Mouse (Mus musculus): ENCODE measurements around the gene Pdpk1. TPM values are rescaled to one million over a fixed set of nuclear protein-coding genes. Genes with fewer than 3 reads are reported as not detected.
A peak's percentile ranks its signal among the peaks of the same experiment; 100 is the strongest.

Gene Pdpk1
- total and polyA plus RNA-seq, 3 experiments: 18.3 to 26.9 (median 19.0) TPM

DNA sequence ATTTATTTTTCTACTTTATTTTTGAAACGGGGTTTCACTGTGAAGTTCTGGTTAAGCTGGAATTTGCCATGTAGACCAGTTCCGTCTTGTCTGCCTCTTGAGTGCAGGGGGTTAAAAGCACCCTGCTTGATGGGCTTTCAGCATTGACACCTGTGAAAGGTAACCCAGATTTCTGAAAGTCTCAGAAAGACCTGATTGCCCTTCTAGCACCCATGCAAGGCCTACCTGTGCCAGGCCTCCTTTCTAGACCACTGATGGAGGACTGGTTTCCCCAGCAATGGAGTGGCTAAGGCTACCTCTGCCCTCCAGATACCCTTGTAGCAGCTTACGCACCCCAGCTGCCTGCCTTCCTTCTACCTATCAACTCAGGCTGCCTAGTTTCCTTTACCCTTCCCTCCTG is 19.4 kb upstream of the Pdpk1 start:
- H3K9me3 ChIP-seq (replicated peaks; ENCODE audit: insufficient read depth, low read length): no peaks in the 10 kb centered on the region
- peak; percentile 48 for DNase-seq (ENCODE audit: low read depth, low spot score)
- H3K27ac ChIP-seq (ENCODE audit: control insufficient read depth, low read depth, low read length): peak overlapping the region; percentile 97
- peaks cover 34% of the 10 kb centered on the region for H3K79me2 ChIP-seq (ENCODE audit: control insufficient read depth, insufficient read depth, low read length, poor library complexity)
- H3K27me3 ChIP-seq (ENCODE audit: control insufficient read depth in 1 of 2, insufficient read depth in 2 of 2, low read length in 2 of 2): no peaks in the 10 kb centered on the region
- H3K9ac ChIP-seq (ENCODE audit: control insufficient read depth, low read depth, low read length, poor library complexity, severe bottlenecking): peak overlapping the region; percentile 96
- peak overlapping the region; percentile 81 to 88 for H3K4me3 ChIP-seq (ENCODE audit: control insufficient read depth in 1 of 2, insufficient read depth in 1 of 2, low read depth in 2 of 2, low read length in 2 of 2)
- peaks cover 4 to 28% of the 10 kb centered on the region in 2 experiments for H3K36me3 ChIP-seq (ENCODE audit: control insufficient read depth in 1 of 2, insufficient read depth in 2 of 2, low read length in 2 of 2)
- TF ChIP-seq ELF1 (IDR thresholded peaks at IDR 0.05; ENCODE audit: low read depth, low read length) (no peak), MXI1 (IDR thresholded peaks at IDR 0.05; ENCODE audit: low read depth, low read length) (peak; percentile 10; the same call in 1 of the 2 replicates), ZMIZ1 (IDR thresholded peaks at IDR 0.05; ENCODE audit: low read depth, low read length) (no peak; the same call in 1 of the 2 replicates), GATA1 (IDR thresholded peaks at IDR 0.05; ENCODE audit: low read depth, low read length) (no peak), UBTF (IDR thresholded peaks at IDR 0.05; ENCODE audit: borderline replicate concordance, insufficient read depth, low read depth, low read length) (no peak), TBP (IDR thresholded peaks at IDR 0.05; ENCODE audit: low read depth, low read length) (no peak), ZKSCAN1 (IDR thresholded peaks at IDR 0.05; ENCODE audit: low read depth, low read length) (no peak)
- peaks cover 11 to 33% of the 10 kb centered on the region in 2 experiments for H3K4me1 ChIP-seq (ENCODE audit: control insufficient read depth in 1 of 2, insufficient read depth in 2 of 2, low read length in 2 of 2)

DNA sequence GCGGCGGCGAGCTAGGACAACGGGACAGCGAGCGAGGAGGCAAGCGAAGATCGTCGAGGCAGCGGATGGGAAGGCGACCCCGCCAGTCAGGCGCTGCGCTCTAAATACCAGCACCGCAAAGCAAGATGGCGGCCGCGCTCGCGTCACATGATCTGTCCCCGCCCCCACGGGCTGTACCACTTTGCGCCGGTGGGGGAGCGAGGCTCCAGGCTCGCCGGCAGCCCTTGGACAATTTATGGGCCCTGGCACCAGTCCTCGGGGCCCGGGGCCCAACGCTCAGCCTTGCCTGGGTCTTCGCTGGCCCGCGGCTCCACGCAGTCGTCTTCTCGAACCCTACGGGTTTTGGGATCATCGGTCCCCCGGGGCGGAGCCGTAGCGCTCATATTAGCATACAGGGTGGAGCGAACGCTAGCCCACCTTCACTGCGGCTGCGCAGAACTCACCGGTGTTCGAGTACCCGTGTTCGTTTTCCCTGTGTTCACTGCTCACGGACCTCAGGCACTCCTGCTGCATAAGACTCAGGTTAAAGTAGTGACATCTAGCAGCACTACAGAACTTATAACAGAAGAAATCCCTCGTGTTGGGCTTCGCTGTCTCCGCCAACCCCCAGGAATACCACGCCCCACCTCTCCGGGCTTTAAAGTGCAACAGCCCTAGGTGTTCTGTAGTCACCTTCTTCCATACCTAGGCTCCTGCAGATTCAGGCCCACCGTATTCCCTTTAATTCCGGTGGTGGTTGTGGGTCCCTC is 18.8 kb upstream of the Pdpk1 start, which contains the start of gene Atp6v0c:
Atp6v0c (minus strand) TSS at position 386 of the 749 bp plus-strand sequence.
- no peaks in the 10 kb centered on the region for H3K9me3 ChIP-seq (replicated peaks; ENCODE audit: insufficient read depth, low read length)
- TF ChIP-seq ZNF384 (IDR thresholded peaks at IDR 0.05; ENCODE audit: low read depth, low read length) (no peak), TCF12 (IDR thresholded peaks at IDR 0.05; ENCODE audit: low read depth, low read length) (peak; percentile 33), ELF1 (IDR thresholded peaks at IDR 0.05; ENCODE audit: low read depth, low read length) (no peak), CHD1 (IDR thresholded peaks at IDR 0.05; ENCODE audit: low read depth, low read length) (peak; percentile 99), USF1 (IDR thresholded peaks at IDR 0.05; ENCODE audit: low read depth, low read length) (peak; percentile 94), NRF1 (IDR thresholded peaks at IDR 0.05; ENCODE audit: insufficient read depth, low read depth, low read length, poor library complexity, severe bottlenecking) (peak; percentile 85), TAL1 (IDR thresholded peaks at IDR 0.05; ENCODE audit: low read length) (no peak), E2F4 (IDR thresholded peaks at IDR 0.05; ENCODE audit: borderline replicate concordance, low read depth, low read length) (no peak), ETS1 (IDR thresholded peaks at IDR 0.05; ENCODE audit: low read depth, low read length) (no peak), TBP (IDR thresholded peaks at IDR 0.05; ENCODE audit: low read depth, low read length) (peak; percentile 52; the same call in 1 of the 2 replicates), USF2 (IDR thresholded peaks at IDR 0.05; ENCODE audit: borderline replicate concordance in 1 of 2, insufficient read depth in 1 of 2, low read depth in 1 of 2, low read length in 2 of 2) (peak; percentile 26 to 69; a peak in 2 of 4 replicates), SMC3 (IDR thresholded peaks at IDR 0.05; ENCODE audit: low read depth, low read length) (no peak), KAT2A (conservative IDR thresholded peaks at IDR 0.05; ENCODE audit: low read depth, low read length) (no peak), NELFE (IDR thresholded peaks at IDR 0.05; ENCODE audit: low read depth, low read length) (peak; percentile 74), MXI1 (IDR thresholded peaks at IDR 0.05; ENCODE audit: low read depth, low read length) (no peak), GATA1 (IDR thresholded peaks at IDR 0.05; ENCODE audit: low read depth, low read length) (no peak), ZKSCAN1 (IDR thresholded peaks at IDR 0.05; ENCODE audit: low read depth, low read length) (no peak), MAX (IDR thresholded peaks at IDR 0.05; ENCODE audit: low read length) (0 out of 2 replicates have a peak, but pooled peaks have one; percentile 34), EP300 (IDR thresholded peaks at IDR 0.05; ENCODE audit: low read depth in 1 of 2, low read length in 2 of 2) (no peak), POLR2A (IDR thresholded peaks at IDR 0.05; ENCODE audit: control insufficient read depth in 1 of 2, insufficient read depth in 1 of 2, low read depth in 1 of 2, low read length in 2 of 2, poor library complexity in 1 of 2) (peak; percentile 19 to 81; a peak in 3 of 4 replicates), UBTF (IDR thresholded peaks at IDR 0.05; ENCODE audit: borderline replicate concordance, insufficient read depth, low read depth, low read length) (no peak), GABPA (IDR thresholded peaks at IDR 0.05; ENCODE audit: low read depth, low read length) (no peak), ZMIZ1 (IDR thresholded peaks at IDR 0.05; ENCODE audit: low read depth, low read length) (peak; percentile 74), POLR2AphosphoS2 (IDR thresholded peaks at IDR 0.05; ENCODE audit: low read length) (peak; percentile 94), RAD21 (IDR thresholded peaks at IDR 0.05; ENCODE audit: low read depth, low read length) (no peak), CHD2 (IDR thresholded peaks at IDR 0.05; ENCODE audit: low read length) (no peak), BHLHE40 (IDR thresholded peaks at IDR 0.05; ENCODE audit: borderline replicate concordance, low read depth, low read length) (no peak), SIN3A (IDR thresholded peaks at IDR 0.05; ENCODE audit: low read length) (peak; percentile 79)

More for the DNA sequence above, 18.8 kb upstream of the Pdpk1 start, which contains the start of gene Atp6v0c:
- peak within 1 kb of the TSS; percentile 81 to 88 for H3K4me3 ChIP-seq (ENCODE audit: control insufficient read depth in 1 of 2, insufficient read depth in 1 of 2, low read depth in 2 of 2, low read length in 2 of 2)
- peak within 1 kb of the TSS; percentile 97 for H3K27ac ChIP-seq (ENCODE audit: control insufficient read depth, low read depth, low read length)
- no peaks in the 10 kb centered on the region for H3K27me3 ChIP-seq (ENCODE audit: control insufficient read depth in 1 of 2, insufficient read depth in 2 of 2, low read length in 2 of 2)
- H3K9ac ChIP-seq (ENCODE audit: control insufficient read depth, low read depth, low read length, poor library complexity, severe bottlenecking): peak within 1 kb of the TSS; percentile 96
- peaks cover 4 to 28% of the 10 kb centered on the region in 2 experiments for H3K36me3 ChIP-seq (ENCODE audit: control insufficient read depth in 1 of 2, insufficient read depth in 2 of 2, low read length in 2 of 2)
- peaks cover 11 to 33% of the 10 kb centered on the region in 2 experiments for H3K4me1 ChIP-seq (ENCODE audit: control insufficient read depth in 1 of 2, insufficient read depth in 2 of 2, low read length in 2 of 2)
- peak; percentile 96 for DNase-seq (ENCODE audit: low read depth, low spot score)
- H3K79me2 ChIP-seq (ENCODE audit: control insufficient read depth, insufficient read depth, low read length, poor library complexity): peaks cover 34% of the 10 kb centered on the region
